Mouse (Mus musculus): ENCODE data around the gene Sulf2. TPM values are rescaled to one million over a fixed set of nuclear protein-coding genes. Genes with fewer than 3 reads are reported as not detected.

The Sulf2 gene
- total RNA-seq, 2 experiments from 2014 or later = 5.9 to 12.2 TPM

GRCm38 (mm10) chr2:166141910-166142309 is 13.6 kb downstream of the Sulf2 start:
- TF ChIP-seq CTCF (IDR thresholded peaks at IDR 0.05) = no peak
- Histone ChIP-seq H3K27ac (peak overlapping the region; percentile 65), H3K4me3 (no peak overlapping the region)
- intact Hi-C loops (cut with DNase I) = no loop called here
- no peak for DNase-seq

- peak overlapping the region; percentile 31; the same call in 1 of the 2 replicates for H3K27ac ChIP-seq
- no peak for DNase-seq
- no peak overlapping the region for H3K4me3 ChIP-seq
- intact Hi-C loops (cut with DNase I) = no loop called here
- no peak for TF ChIP-seq CTCF (IDR thresholded peaks at IDR 0.05)
These were observed 14.4 kb downstream of the Sulf2 start for GRCm38 (mm10) chr2:166141039-166141438.

GRCm38 (mm10) chr2:166140427-166140826 is 15.0 kb downstream of the Sulf2 start:
- intact Hi-C loops (cut with DNase I) = no loop called here
- H3K27ac ChIP-seq = peak overlapping the region; percentile 28; the same call in 1 of the 2 replicates
- peak; percentile 84 for DNase-seq
- no peak for TF ChIP-seq CTCF (IDR thresholded peaks at IDR 0.05)
- no peak overlapping the region for H3K4me3 ChIP-seq

- no peak for DNase-seq
- intact Hi-C loops (cut with DNase I) = no loop called here
- no peak overlapping the region for H3K4me3 ChIP-seq
- H3K27ac ChIP-seq = no peak overlapping the region
- TF ChIP-seq CTCF (IDR thresholded peaks at IDR 0.05) = no peak
These were observed 17.2 kb downstream of the Sulf2 start for GRCm38 (mm10) chr2:166138308-166138707.

GRCm38 (mm10) chr2:166137467-166137866 is 18.0 kb downstream of the Sulf2 start:
- no peak for TF ChIP-seq CTCF (IDR thresholded peaks at IDR 0.05)
- intact Hi-C loops (cut with DNase I) = no loop called here
- no peak for DNase-seq
- no peak overlapping the region for H3K4me3 ChIP-seq
- H3K27ac ChIP-seq = no peak overlapping the region

GRCm38 (mm10) chr2:166135711-166136485 is 19.6 kb downstream of the Sulf2 start:
- intact Hi-C loops (cut with DNase I) = no loop called here
- no peak overlapping the region for H3K4me3 ChIP-seq
- H3K27ac ChIP-seq = no peak overlapping the region
- TF ChIP-seq CTCF (IDR thresholded peaks at IDR 0.05) = no peak
- peak; percentile 54 for DNase-seq

- no peak for TF ChIP-seq CTCF (IDR thresholded peaks at IDR 0.05)
- 0 out of 2 replicates have a peak overlapping the region, but pooled peaks have one; percentile 40 for H3K27ac ChIP-seq
- peak; percentile 69 for DNase-seq
- H3K4me3 ChIP-seq = no peak overlapping the region
- intact Hi-C loops (cut with DNase I) = no loop called here
These were observed 26.7 kb downstream of the Sulf2 start for GRCm38 (mm10) chr2:166128756-166129155.

GRCm38 (mm10) chr2:166128032-166128431 is 27.4 kb downstream of the Sulf2 start:
- Histone ChIP-seq H3K4me3 (no peak overlapping the region), H3K27ac (no peak overlapping the region)
- no peak for TF ChIP-seq CTCF (IDR thresholded peaks at IDR 0.05)
- no peak for DNase-seq
- intact Hi-C loops (cut with DNase I) = no loop called here

GRCm38 (mm10) chr2:166126343-166126742 is 29.1 kb downstream of the Sulf2 start:
- DNase-seq = no peak
- TF ChIP-seq CTCF (IDR thresholded peaks at IDR 0.05) = no peak
- H3K27ac ChIP-seq = no peak overlapping the region
- intact Hi-C loops (cut with DNase I) = no loop called here
- H3K4me3 ChIP-seq = no peak overlapping the region

GRCm38 (mm10) chr2:166125492-166126252 is 29.8 kb downstream of the Sulf2 start:
- Histone ChIP-seq H3K27ac (peak overlapping the region; percentile 12; the same call in 1 of the 2 replicates), H3K4me3 (no peak overlapping the region)
- no peak for DNase-seq
- no peak for TF ChIP-seq CTCF (IDR thresholded peaks at IDR 0.05)
- intact Hi-C loops (cut with DNase I) = no loop called here

- Histone ChIP-seq H3K27ac (no peak overlapping the region), H3K4me3 (no peak overlapping the region)
- intact Hi-C loops (cut with DNase I) = no loop called here
- no peak for TF ChIP-seq CTCF (IDR thresholded peaks at IDR 0.05)
- DNase-seq = no peak
These were observed 30.4 kb downstream of the Sulf2 start for GRCm38 (mm10) chr2:166125033-166125432.

- no peak for TF ChIP-seq CTCF (IDR thresholded peaks at IDR 0.05)
- Histone ChIP-seq H3K27ac (no peak overlapping the region; the same call in 1 of the 2 replicates), H3K4me3 (no peak overlapping the region)
- intact Hi-C loops (cut with DNase I) = no loop called here
- DNase-seq = peak; percentile 58
These were observed 32.7 kb downstream of the Sulf2 start for GRCm38 (mm10) chr2:166122781-166123180.

- TF ChIP-seq CTCF (IDR thresholded peaks at IDR 0.05) = no peak
- DNase-seq = no peak
- H3K27ac ChIP-seq = no peak overlapping the region
- no peak overlapping the region for H3K4me3 ChIP-seq
- intact Hi-C loops (cut with DNase I) = no loop called here
These were observed 33.6 kb downstream of the Sulf2 start for GRCm38 (mm10) chr2:166121681-166122355.

Data from gastrocnemius, adult 2 months (tissue).